Mouse (Mus musculus): ENCODE measurements around the gene Myoz1.
"Not testable (repeated sequence)": the region's sequence is repeated elsewhere in the genome, so short reads cannot be mapped to it uniquely, and the experiment has no call there.

The Myoz1 gene

GRCm38 (mm10) chr14:20638702-20639101, 17.6 kb downstream of the Myoz1 start:
- no peak for DNase-seq (ENCODE audit: low read depth)

GRCm38 (mm10) chr14:20637818-20638574, 18.3 kb downstream of the Myoz1 start:
- DNase-seq (ENCODE audit: low read depth): no peak

GRCm38 (mm10) chr14:20636968-20637367, 19.4 kb downstream of the Myoz1 start:
- DNase-seq (ENCODE audit: low read depth): not testable (repeated sequence)

GRCm38 (mm10) chr14:20635546-20635945, 20.8 kb downstream of the Myoz1 start:
- no peak for DNase-seq (ENCODE audit: low read depth)

GRCm38 (mm10) chr14:20631253-20631652, 25.1 kb downstream of the Myoz1 start:
- DNase-seq (ENCODE audit: low read depth): no peak

GRCm38 (mm10) chr14:20626971-20627370, 29.4 kb downstream of the Myoz1 start:
- no peak for DNase-seq (ENCODE audit: low read depth)

GRCm38 (mm10) chr14:20626447-20626846, 29.9 kb downstream of the Myoz1 start:
- DNase-seq (ENCODE audit: low read depth): no peak

GRCm38 (mm10) chr14:20622907-20623306, 33.4 kb downstream of the Myoz1 start:
- no peak for DNase-seq (ENCODE audit: low read depth)

GRCm38 (mm10) chr14:20622412-20622811, 33.9 kb downstream of the Myoz1 start:
- no peak for DNase-seq (ENCODE audit: low read depth)

GRCm38 (mm10) chr14:20621903-20622302, 34.4 kb downstream of the Myoz1 start:
- DNase-seq (ENCODE audit: low read depth): no peak

GRCm38 (mm10) chr14:20619131-20619530, 37.2 kb downstream of the Myoz1 start:
- no peak for DNase-seq (ENCODE audit: low read depth)

GRCm38 (mm10) chr14:20618211-20618610, 38.1 kb downstream of the Myoz1 start:
- DNase-seq (ENCODE audit: low read depth): no peak

- DNase-seq (ENCODE audit: low read depth): no peak
Measured at GRCm38 (mm10) chr14:20616421-20616820, 39.9 kb downstream of the Myoz1 start.

- no peak for DNase-seq (ENCODE audit: low read depth)
Measured at GRCm38 (mm10) chr14:20615075-20615474, 41.3 kb downstream of the Myoz1 start.

- no peak for DNase-seq (ENCODE audit: low read depth)
Measured at GRCm38 (mm10) chr14:20612820-20613219, 43.5 kb downstream of the Myoz1 start.

GRCm38 (mm10) chr14:20610146-20610545, 46.2 kb downstream of the Myoz1 start:
- no peak for DNase-seq (ENCODE audit: low read depth)

GRCm38 (mm10) chr14:20609519-20609918, 46.8 kb downstream of the Myoz1 start:
- DNase-seq (ENCODE audit: low read depth): no peak

GRCm38 (mm10) chr14:20607396-20608126, 48.8 kb downstream of the Myoz1 start:
- no peak for DNase-seq (ENCODE audit: low read depth)

GRCm38 (mm10) chr14:20601287-20601686, 55.1 kb downstream of the Myoz1 start:
- no peak for DNase-seq (ENCODE audit: low read depth)

GRCm38 (mm10) chr14:20600203-20600602, 56.1 kb downstream of the Myoz1 start:
- DNase-seq (ENCODE audit: low read depth): no peak

- DNase-seq (ENCODE audit: low read depth): no peak
Measured at GRCm38 (mm10) chr14:20599542-20599941, 56.8 kb downstream of the Myoz1 start.

All from induced T-regulatory cell, adult 2 months (primary cell).